Mouse (Mus musculus) embryonic facial prominence, embryonic 15.5 days (tissue): ENCODE results near the gene Sox6. TPM values are rescaled to one million over a fixed set of nuclear protein-coding genes. Genes with fewer than 3 reads are reported as not detected.

Experiments used
- ATAC-seq: fragments of 200-750 bp; cut with Nextera tagmentation; 2 replicates; pipeline ENCODE4 v1.8.0; 2017; ENCODE audit warnings: low read depth, moderate TSS enrichment; ENCODE audit not compliant: insufficient number of reproducible peaks, low FRiP score, low TSS enrichment
- H3K27ac ChIP-seq: fragments of 300-500 bp; sonication (generic); replicated peaks from 2 replicates; pipeline ENCODE4 v1.5.1; 2015; ENCODE audit warnings: mild to moderate bottlenecking, inconsistent platforms
- H3K27me3 ChIP-seq: fragments of 300-500 bp; sonication (generic); 2 replicates; pipeline ENCODE4 v1.6.1; 2015; ENCODE audit warnings: inconsistent platforms
- H3K36me3 ChIP-seq: fragments of 300-500 bp; sonication (generic); 2 replicates; pipeline ENCODE4 v1.6.1; 2015; ENCODE audit warnings: mild to moderate bottlenecking, inconsistent platforms
- H3K4me1 ChIP-seq: fragments of 300-500 bp; sonication (generic); 2 replicates; pipeline ENCODE4 v1.6.1; 2015; ENCODE audit warnings: inconsistent platforms
- H3K4me2 ChIP-seq: fragments of 300-500 bp; sonication (generic); replicated peaks from 2 replicates; pipeline ENCODE4 v1.6.1; 2015; ENCODE audit warnings: mild to moderate bottlenecking, inconsistent platforms
- H3K4me3 ChIP-seq: fragments of 300-500 bp; sonication (generic); replicated peaks from 2 replicates; pipeline ENCODE4 v1.5.1; 2015; ENCODE audit warnings: mild to moderate bottlenecking, inconsistent platforms
- H3K9ac ChIP-seq: fragments of 300-500 bp; sonication (generic); 2 replicates; pipeline ENCODE4 v1.6.1; 2015; ENCODE audit warnings: inconsistent platforms
- H3K9me3 ChIP-seq: fragments of 300-500 bp; sonication (generic); replicated peaks from 2 replicates; pipeline ENCODE4 v1.6.1; 2016; ENCODE audit warnings: inconsistent platforms
- WGBS: fragments of 180-500 bp; shearing (Covaris S2); methylation state at CpG from one replicate; pipeline ENCODE4 v1.1.7; 2015; 5-methylcytosine and 5-hydroxymethylcytosine counted together
- polyA plus RNA-seq: library from polyadenylated mRNA; unstranded; fragments of >200 nt; fragmentation: Nextera tagmentation; extraction: Ambion mirVana; gene quantifications from 2 replicates; pipeline ENCODE4 v1.2.1, GENCODE M21; 2015

Gene Sox6
- polyA plus RNA-seq, 1 experiment from 2014 or later: 60.2 TPM

DNA sequence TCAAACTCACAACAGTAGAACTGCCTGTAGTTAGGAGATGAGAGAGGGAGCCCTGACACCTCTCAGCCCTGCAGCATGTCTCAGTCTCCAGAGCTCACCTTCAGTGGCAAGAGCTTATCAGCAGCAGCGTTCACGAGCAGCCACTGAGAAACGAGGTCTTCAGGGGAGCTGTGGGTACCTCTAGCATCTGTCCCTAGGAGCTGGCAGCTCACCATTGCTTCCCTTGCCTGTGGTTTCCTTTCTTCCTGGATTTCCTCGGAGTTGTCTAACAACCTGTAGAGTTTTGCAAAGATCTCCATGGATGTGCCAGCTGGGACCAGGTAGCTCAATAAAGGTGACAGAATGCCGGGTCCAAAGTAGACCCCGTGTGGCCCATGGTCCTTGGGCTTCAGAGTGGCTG lies 563.4 kb downstream of the Sox6 start:
- 87% methylated on average over 6 of the region's 6 CpGs for WGBS
- no peak overlapping the region for H3K4me2 ChIP-seq
- no peak overlapping the region for H3K27ac ChIP-seq
- no peak overlapping the region for H3K4me3 ChIP-seq
- H3K9ac ChIP-seq: no peak overlapping the region
- peaks cover 9% of the 10 kb centered on the region; the same call in 1 of the 2 replicates for H3K27me3 ChIP-seq
- ATAC-seq: no peak
- no peaks in the 10 kb centered on the region for H3K9me3 ChIP-seq
- no peaks in the 10 kb centered on the region for H3K4me1 ChIP-seq
- H3K36me3 ChIP-seq: no peaks in the 10 kb centered on the region

DNA sequence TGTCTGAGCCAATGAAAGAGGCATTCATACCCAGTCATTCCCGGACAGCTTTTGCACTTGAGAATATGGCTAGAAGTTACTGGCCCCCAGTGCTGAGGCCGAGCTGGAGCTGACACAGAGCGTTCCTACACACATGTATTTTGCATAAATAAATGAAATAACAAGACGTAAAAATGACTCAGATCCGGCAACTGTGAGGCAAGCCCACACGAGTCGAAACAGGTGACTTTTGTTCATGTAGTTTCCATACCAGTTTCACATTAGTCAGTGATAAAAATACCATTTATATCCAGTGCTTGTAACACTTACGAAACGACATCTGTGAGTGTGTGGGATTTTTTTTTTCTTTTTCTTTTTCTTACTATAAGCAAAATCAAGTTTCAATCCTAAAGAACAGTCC lies 564.5 kb downstream of the Sox6 start:
- ATAC-seq: no peak
- H3K27ac ChIP-seq: no peak overlapping the region

DNA sequence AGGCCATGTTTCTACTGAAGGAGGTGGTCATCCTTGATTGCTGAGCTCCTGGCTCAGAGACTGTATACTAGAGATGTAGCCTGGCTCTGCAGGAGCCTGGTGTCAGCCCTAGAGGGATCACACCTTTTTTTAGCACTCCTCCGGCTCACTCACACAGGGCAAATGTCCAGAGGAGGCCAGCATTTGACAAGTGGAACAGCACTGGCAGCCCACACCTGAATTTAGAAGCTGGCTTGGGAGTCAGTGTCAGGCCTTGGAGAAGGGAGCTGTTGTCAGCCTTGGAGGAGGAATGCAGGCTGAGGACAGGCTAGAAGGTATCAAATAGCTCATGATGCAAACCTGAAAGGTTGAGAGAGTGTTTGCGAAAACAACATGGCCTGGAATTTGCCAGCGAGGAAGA lies 565.7 kb downstream of the Sox6 start:
- no peak overlapping the region for H3K4me3 ChIP-seq
- WGBS: 73% methylated on average over 3 of the region's 3 CpGs
- no peaks in the 10 kb centered on the region for H3K36me3 ChIP-seq
- H3K27ac ChIP-seq: no peak overlapping the region
- H3K27me3 ChIP-seq: peaks cover 9% of the 10 kb centered on the region; the same call in 1 of the 2 replicates
- H3K9me3 ChIP-seq: no peaks in the 10 kb centered on the region
- 0 out of 2 replicates have a peak, but pooled peaks cover 3% of the 10 kb centered on the region for H3K4me1 ChIP-seq
- H3K9ac ChIP-seq: no peak overlapping the region
- no peak for ATAC-seq
- H3K4me2 ChIP-seq: no peak overlapping the region

More for the DNA sequence above, 564.5 kb downstream of the Sox6 start:
- Histone ChIP-seq H3K9me3 (no peaks in the 10 kb centered on the region), H3K27me3 (peaks cover 9% of the 10 kb centered on the region; the same call in 1 of the 2 replicates), H3K4me3 (no peak overlapping the region), H3K4me1 (0 out of 2 replicates have a peak, but pooled peaks cover 3% of the 10 kb centered on the region), H3K36me3 (no peaks in the 10 kb centered on the region), H3K4me2 (no peak overlapping the region), H3K9ac (no peak overlapping the region)
- WGBS: 62% methylated on average over 9 of the region's 9 CpGs

DNA sequence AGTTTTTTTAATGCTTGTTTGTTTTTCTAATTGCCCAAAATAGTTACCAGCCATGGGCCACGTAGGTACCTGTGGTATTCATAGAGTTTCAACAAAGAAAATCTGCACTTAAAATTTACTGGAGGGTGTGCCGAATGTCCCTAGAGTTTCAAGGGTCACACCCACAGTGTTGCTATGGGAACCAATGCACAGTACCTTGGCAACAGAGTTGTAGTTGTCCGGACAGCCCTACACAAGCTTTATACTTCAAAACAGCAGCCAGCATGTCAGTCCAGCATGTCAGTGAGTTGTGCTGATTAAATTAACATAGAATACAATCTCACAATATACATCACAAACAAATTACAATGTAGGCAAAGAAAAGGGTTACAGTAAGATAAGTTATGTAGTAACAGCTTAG lies 567.1 kb downstream of the Sox6 start:
- H3K9ac ChIP-seq: no peak overlapping the region
- H3K27ac ChIP-seq: no peak overlapping the region
- WGBS: 59% methylated on average over 3 of the region's 3 CpGs
- H3K9me3 ChIP-seq: no peaks in the 10 kb centered on the region
- H3K4me2 ChIP-seq: no peak overlapping the region
- H3K36me3 ChIP-seq: no peaks in the 10 kb centered on the region
- H3K4me3 ChIP-seq: no peak overlapping the region
- ATAC-seq: no peak
- H3K27me3 ChIP-seq: peaks cover 9% of the 10 kb centered on the region; the same call in 1 of the 2 replicates
- peaks cover 3% of the 10 kb centered on the region; the same call in 1 of the 2 replicates for H3K4me1 ChIP-seq

DNA sequence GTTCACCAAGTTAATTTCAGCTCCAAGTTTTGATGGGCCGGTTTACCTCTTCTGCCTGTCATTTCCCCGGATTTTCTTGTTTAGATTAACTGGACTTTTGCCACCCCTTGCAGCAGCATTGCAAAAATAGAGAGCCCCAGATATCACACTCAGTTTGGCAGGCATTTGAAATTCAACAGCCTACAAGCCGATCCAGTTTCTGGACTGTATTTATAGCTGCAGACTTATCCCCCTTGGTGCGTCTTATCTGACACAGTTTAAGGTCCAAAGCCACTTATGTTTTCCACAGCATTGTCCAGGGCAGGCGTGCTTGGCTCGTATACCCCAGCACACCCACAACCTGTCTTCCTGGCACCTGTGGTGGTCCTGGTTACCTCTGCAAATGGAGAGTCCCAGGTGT lies 571.8 kb downstream of the Sox6 start:
- no peaks in the 10 kb centered on the region for H3K36me3 ChIP-seq
- no peak for ATAC-seq
- H3K4me2 ChIP-seq: no peak overlapping the region
- H3K27ac ChIP-seq: no peak overlapping the region
- no peaks in the 10 kb centered on the region for H3K9me3 ChIP-seq
- H3K4me3 ChIP-seq: no peak overlapping the region
- H3K27me3 ChIP-seq: no peaks in the 10 kb centered on the region
- no peak overlapping the region for H3K9ac ChIP-seq
- H3K4me1 ChIP-seq: peaks cover 3% of the 10 kb centered on the region; the same call in 1 of the 2 replicates
- 61% methylated on average over 6 of the region's 6 CpGs for WGBS

DNA sequence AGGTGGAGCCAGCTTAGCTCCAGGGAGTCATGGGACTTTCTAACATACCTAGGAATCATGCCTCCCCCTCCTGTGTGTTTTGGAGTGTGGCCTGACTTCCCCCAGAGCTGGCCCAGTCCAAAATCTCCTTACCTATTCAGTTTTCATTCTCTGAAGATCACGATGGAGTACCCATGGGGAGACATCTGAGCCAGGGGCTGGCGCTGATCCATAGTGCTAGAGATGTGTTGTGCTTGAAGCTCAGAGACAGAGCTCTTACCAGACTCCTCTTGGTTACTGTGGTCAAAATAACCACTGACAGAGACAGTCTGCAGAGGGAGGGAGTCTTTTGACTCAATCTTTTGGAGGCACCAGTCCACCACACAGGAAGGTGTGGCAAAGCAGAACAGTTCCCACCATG lies 575.2 kb downstream of the Sox6 start:
- Histone ChIP-seq H3K9ac (no peak overlapping the region), H3K4me1 (no peaks in the 10 kb centered on the region; the same call in 1 of the 2 replicates), H3K4me2 (no peak overlapping the region), H3K4me3 (no peak overlapping the region), H3K36me3 (no peaks in the 10 kb centered on the region), H3K27me3 (peaks cover 5% of the 10 kb centered on the region), H3K27ac (no peak overlapping the region), H3K9me3 (no peaks in the 10 kb centered on the region)
- 86% methylated on average over 2 of the region's 2 CpGs for WGBS
- ATAC-seq: no peak

DNA sequence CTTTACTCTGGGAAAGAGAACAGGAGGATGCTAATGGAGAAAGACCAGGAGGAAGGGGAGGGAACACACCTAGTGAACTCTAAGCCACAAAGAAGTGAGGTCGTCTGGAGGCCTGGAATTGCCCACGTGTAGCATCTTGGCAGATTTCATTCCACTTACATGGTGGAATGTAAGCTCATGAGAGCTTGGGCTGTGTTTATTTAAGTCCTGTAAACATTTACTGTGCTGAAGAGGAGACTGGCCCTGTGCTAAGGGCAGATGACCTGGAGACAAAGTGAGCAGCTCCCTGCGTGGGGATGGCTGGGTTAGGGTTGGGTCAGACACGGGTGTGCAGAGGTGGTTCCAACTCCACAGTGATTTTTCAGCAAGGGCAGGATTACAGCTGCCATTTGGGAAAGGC lies 576.3 kb downstream of the Sox6 start:
- Histone ChIP-seq H3K4me1 (no peaks in the 10 kb centered on the region; the same call in 1 of the 2 replicates), H3K27ac (no peak overlapping the region), H3K9ac (no peak overlapping the region), H3K4me3 (no peak overlapping the region), H3K36me3 (no peaks in the 10 kb centered on the region), H3K27me3 (peaks cover 5% of the 10 kb centered on the region), H3K9me3 (no peaks in the 10 kb centered on the region), H3K4me2 (no peak overlapping the region)
- ATAC-seq: no peak
- WGBS: 52% methylated on average over 4 of the region's 4 CpGs

DNA sequence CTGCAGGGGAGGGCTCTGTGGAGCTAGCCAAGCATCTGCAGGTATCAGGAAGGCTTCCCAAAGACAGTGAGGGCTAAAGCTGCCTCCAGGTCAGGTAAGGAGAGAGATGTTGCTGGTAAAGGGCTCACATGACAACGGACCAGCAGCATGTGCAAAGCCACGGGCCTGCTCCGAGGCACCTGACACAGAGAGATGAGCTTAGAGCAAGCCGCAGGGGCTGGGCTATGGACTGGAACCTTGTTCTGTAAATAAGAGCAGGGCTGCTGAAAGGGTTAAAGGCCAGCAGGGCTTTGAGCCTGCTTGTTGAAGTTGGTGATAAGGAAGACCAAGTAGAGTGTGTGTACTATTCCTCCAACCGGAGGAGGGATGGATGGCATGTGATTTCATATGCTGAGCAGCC lies 583.6 kb downstream of the Sox6 start:
- H3K4me3 ChIP-seq: no peak overlapping the region
- WGBS: 87% methylated on average over 5 of the region's 5 CpGs

DNA sequence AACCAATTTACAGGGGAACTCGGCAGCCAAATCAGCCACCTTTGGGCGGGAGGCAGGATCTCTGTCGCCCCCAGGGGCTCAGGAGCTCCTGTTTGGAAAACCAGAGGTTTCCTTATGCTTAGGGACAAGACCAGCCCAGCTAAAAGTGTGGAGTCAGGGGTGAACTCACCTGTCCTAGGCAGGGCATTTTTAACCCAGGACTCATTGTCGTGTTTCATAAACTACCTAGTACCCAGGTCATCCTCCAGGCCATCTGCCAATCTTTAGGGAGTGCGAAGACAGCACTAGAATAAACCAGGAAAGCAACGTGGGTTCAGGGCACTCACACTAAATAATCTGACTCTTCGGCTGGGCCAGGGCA lies 584.9 kb downstream of the Sox6 start:
- ATAC-seq: 0 out of 2 replicates have a peak, but pooled peaks have one; percentile 23
- whole genome bisulfite sequencing: 33% methylated on average over 7 of the region's 7 CpGs
- peaks cover 24% of the 10 kb centered on the region for H3K4me1 ChIP-seq

More for the DNA sequence above, 583.6 kb downstream of the Sox6 start:
- ATAC-seq: no peak
- no peak overlapping the region for H3K9ac ChIP-seq
- no peak overlapping the region for H3K4me2 ChIP-seq
- H3K27ac ChIP-seq: no peak overlapping the region
- no peaks in the 10 kb centered on the region for H3K36me3 ChIP-seq
- H3K4me1 ChIP-seq: peaks cover 24% of the 10 kb centered on the region
- H3K27me3 ChIP-seq: peaks cover 33% of the 10 kb centered on the region
- H3K9me3 ChIP-seq: no peaks in the 10 kb centered on the region

DNA sequence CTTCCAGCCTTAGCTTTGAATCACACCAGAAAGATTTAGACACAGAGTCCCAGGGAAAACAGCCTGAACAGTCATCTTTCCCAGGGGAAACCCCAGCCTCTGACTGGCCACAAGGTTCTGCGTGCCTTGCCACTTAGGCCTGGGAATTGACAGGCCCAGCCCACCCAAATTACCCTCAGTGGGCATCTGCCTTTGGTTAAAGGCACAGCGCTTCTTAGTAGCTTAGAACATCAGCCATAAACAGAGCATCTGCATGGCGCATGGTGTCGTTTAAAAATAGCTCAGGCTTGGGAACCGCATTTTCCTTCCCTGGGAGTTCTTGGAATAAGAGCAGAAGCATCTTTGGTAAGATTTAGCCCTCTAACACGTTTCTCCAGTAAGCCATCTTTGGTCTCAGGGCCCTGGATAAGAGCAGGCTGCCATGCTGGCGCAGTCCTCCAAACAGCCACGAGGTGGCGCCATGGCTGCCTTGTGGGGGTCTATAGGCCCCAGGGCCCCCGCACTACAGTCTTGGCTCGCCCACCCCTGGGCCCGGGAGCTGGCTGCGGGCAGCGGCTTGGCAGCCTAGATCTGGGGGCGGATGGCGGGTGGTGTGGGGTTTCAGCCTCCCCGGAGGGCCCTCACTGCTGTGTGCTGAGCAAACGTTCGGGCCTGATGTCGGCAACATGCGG lies 585.4 kb downstream of the Sox6 start:
- WGBS: 9% methylated on average over 21 of the region's 21 CpGs
- Histone ChIP-seq H3K27ac (peak overlapping the region; percentile 9; the same call in 1 of the 2 replicates), H3K9me3 (no peaks in the 10 kb centered on the region), H3K9ac (no peak overlapping the region), H3K4me1 (peaks cover 24% of the 10 kb centered on the region), H3K4me3 (0 out of 2 replicates have a peak overlapping the region, but pooled peaks have one; percentile 8), H3K27me3 (peaks cover 30% of the 10 kb centered on the region), H3K4me2 (peak overlapping the region; percentile 38), H3K36me3 (no peaks in the 10 kb centered on the region)
- peak; percentile 93 for ATAC-seq

More for the DNA sequence above, 584.9 kb downstream of the Sox6 start:
- no peaks in the 10 kb centered on the region for H3K36me3 ChIP-seq
- H3K4me2 ChIP-seq: peak overlapping the region; percentile 38
- no peaks in the 10 kb centered on the region for H3K9me3 ChIP-seq
- H3K27me3 ChIP-seq: peaks cover 28% of the 10 kb centered on the region
- 0 out of 2 replicates have a peak overlapping the region, but pooled peaks have one; percentile 8 for H3K4me3 ChIP-seq
- no peak overlapping the region for H3K9ac ChIP-seq
- 0 out of 2 replicates have a peak overlapping the region, but pooled peaks have one; percentile 9 for H3K27ac ChIP-seq

DNA sequence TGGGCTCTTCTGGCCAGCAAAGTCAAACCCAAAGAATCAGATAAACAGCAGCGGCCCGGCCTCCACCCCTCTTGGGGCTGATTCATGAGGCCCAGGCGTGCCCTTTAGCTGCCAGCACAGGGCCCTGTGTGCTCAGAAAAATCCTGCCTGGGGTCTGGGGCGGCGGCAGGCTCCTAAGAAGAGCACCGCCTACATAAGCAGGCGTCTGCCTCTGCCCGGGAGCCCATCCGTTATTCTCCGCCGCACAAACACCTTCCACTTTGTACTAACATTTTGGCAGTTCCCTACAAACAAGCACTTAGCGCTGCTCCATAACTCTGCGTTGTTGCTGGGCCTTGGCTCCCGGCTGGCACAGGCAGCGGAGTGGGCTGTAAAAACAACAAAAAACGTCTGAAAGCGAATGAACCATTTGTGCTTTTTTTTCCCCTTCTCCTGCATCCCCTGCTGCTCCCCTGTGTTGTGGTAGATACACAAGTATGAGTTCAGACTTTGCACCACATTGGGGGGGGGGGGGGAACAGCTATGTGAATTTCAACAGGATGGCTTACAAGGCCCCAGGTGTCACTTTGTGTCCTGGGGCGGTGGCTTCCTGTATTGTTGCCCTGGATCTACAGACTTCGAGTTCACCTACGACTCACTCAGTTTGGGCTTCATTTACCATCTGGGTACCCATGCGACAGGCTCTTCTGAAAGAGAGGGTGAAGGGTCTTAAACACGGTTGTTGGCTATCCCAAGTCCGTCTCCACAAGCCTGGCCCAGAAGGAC lies 588.0 kb downstream of the Sox6 start:
- Histone ChIP-seq H3K4me1 (peaks cover 28% of the 10 kb centered on the region), H3K9me3 (no peaks in the 10 kb centered on the region), H3K36me3 (no peaks in the 10 kb centered on the region), H3K27me3 (peaks cover 32% of the 10 kb centered on the region), H3K4me3 (no peak overlapping the region), H3K4me2 (no peak overlapping the region), H3K27ac (no peak overlapping the region), H3K9ac (no peak overlapping the region)
- no peak for ATAC-seq
- 48% methylated on average over 23 of the region's 23 CpGs for WGBS
